Mouse (Mus musculus) erythroblast, embryonic 14.5 days (primary cell): ENCODE measurements around the gene Nfat5.

Experiments used
- GATA1 ChIP-seq: IDR thresholded peaks from 2 replicates; pipeline ENCODE4 v1.6.1; 2012; ENCODE audit warnings: low read length, inconsistent platforms, mixed read lengths
- TAL1 ChIP-seq: IDR thresholded peaks from 3 replicates; pipeline ENCODE4 v1.6.1; 2012; ENCODE audit warnings: low read length, inconsistent platforms, mixed read lengths

- TF ChIP-seq TAL1 (no peak), GATA1 (no peak)
Observed at GRCm38 (mm10) chr8:107292119-107292927, 947 bp upstream of the Nfat5 start.
